Mouse (Mus musculus): ENCODE data around the gene Sowahb. TPM values are rescaled to one million over a fixed set of nuclear protein-coding genes. Genes with fewer than 3 reads are reported as not detected.
A peak's percentile ranks its signal among the peaks of the same experiment; 100 is the strongest.

The Sowahb gene
- polyA plus RNA-seq, 1 experiment = not detected

GRCm38 (mm10) chr5:93046306-93046845 lies 1.6 kb upstream of the Sowahb start:
- no peak overlapping the region for H3K4me3 ChIP-seq (ENCODE audit: insufficient read depth, low read depth, low read length)
- H3K4me1 ChIP-seq (ENCODE audit: control insufficient read depth, insufficient read depth, low read length) = peaks cover 19% of the 10 kb centered on the region
- TF ChIP-seq POLR2A (IDR thresholded peaks at IDR 0.05; ENCODE audit: insufficient read depth, low read depth, low read length) (no peak), CTCF (IDR thresholded peaks at IDR 0.05; ENCODE audit: insufficient read depth, low read depth, low read length) (no peak)
- 66% methylated on average over 5 of the region's 5 CpGs for WGBS
- no peak overlapping the region for H3K27ac ChIP-seq (ENCODE audit: insufficient read depth, low read depth, low read length)

- WGBS = 8% methylated on average over 19 of the region's 19 CpGs
- no peak for TF ChIP-seq POLR2A (IDR thresholded peaks at IDR 0.05; ENCODE audit: insufficient read depth, low read depth, low read length)
- TF ChIP-seq CTCF (IDR thresholded peaks at IDR 0.05; ENCODE audit: insufficient read depth, low read depth, low read length) = no peak
- Histone ChIP-seq H3K4me1 (ENCODE audit: control insufficient read depth, insufficient read depth, low read length) (peaks cover 19% of the 10 kb centered on the region), H3K4me3 (ENCODE audit: insufficient read depth, low read depth, low read length) (peak overlapping the region; percentile 45), H3K27ac (ENCODE audit: insufficient read depth, low read depth, low read length) (no peak overlapping the region)
Measured at GRCm38 (mm10) chr5:93045371-93045714, 521 bp upstream of the Sowahb start.

GRCm38 (mm10) chr5:93043688-93044583 lies 886 bp downstream of the Sowahb start:
- TF ChIP-seq CTCF (IDR thresholded peaks at IDR 0.05; ENCODE audit: insufficient read depth, low read depth, low read length) (no peak), POLR2A (IDR thresholded peaks at IDR 0.05; ENCODE audit: insufficient read depth, low read depth, low read length) (no peak)
- Histone ChIP-seq H3K4me1 (ENCODE audit: control insufficient read depth, insufficient read depth, low read length) (peaks cover 19% of the 10 kb centered on the region), H3K27ac (ENCODE audit: insufficient read depth, low read depth, low read length) (no peak overlapping the region), H3K4me3 (ENCODE audit: insufficient read depth, low read depth, low read length) (peak overlapping the region; percentile 45)
- WGBS = 4% methylated on average over 69 of the region's 69 CpGs

- WGBS = 55% methylated on average over 18 of the region's 18 CpGs
- no peak for TF ChIP-seq CTCF (IDR thresholded peaks at IDR 0.05; ENCODE audit: insufficient read depth, low read depth, low read length)
Measured at GRCm38 (mm10) chr5:93042831-93043687, 1.8 kb downstream of the Sowahb start.

GRCm38 (mm10) chr5:93042031-93042430 lies 2.8 kb downstream of the Sowahb start:
- H3K27ac ChIP-seq (ENCODE audit: insufficient read depth, low read depth, low read length) = no peak overlapping the region
- H3K4me1 ChIP-seq (ENCODE audit: control insufficient read depth, insufficient read depth, low read length) = peaks cover 19% of the 10 kb centered on the region
- no peak for TF ChIP-seq CTCF (IDR thresholded peaks at IDR 0.05; ENCODE audit: insufficient read depth, low read depth, low read length)
- 67% methylated on average over 4 of the region's 4 CpGs for WGBS
- H3K4me3 ChIP-seq (ENCODE audit: insufficient read depth, low read depth, low read length) = no peak overlapping the region

More at GRCm38 (mm10) chr5:93042831-93043687, 1.8 kb downstream of the Sowahb start:
- H3K4me3 ChIP-seq (ENCODE audit: insufficient read depth, low read depth, low read length) = peak overlapping the region; percentile 45; the same call in 1 of the 2 replicates
- H3K27ac ChIP-seq (ENCODE audit: insufficient read depth, low read depth, low read length) = no peak overlapping the region
- peaks cover 19% of the 10 kb centered on the region for H3K4me1 ChIP-seq (ENCODE audit: control insufficient read depth, insufficient read depth, low read length)

GRCm38 (mm10) chr5:93041276-93041675 lies 3.5 kb downstream of the Sowahb start:
- WGBS = 71% methylated on average over 3 of the region's 3 CpGs
- H3K4me3 ChIP-seq (ENCODE audit: insufficient read depth, low read depth, low read length) = no peak overlapping the region
- H3K27ac ChIP-seq (ENCODE audit: insufficient read depth, low read depth, low read length) = no peak overlapping the region
- TF ChIP-seq CTCF (IDR thresholded peaks at IDR 0.05; ENCODE audit: insufficient read depth, low read depth, low read length) (no peak), POLR2A (IDR thresholded peaks at IDR 0.05; ENCODE audit: insufficient read depth, low read depth, low read length) (no peak)
- H3K4me1 ChIP-seq (ENCODE audit: control insufficient read depth, insufficient read depth, low read length) = peaks cover 19% of the 10 kb centered on the region

GRCm38 (mm10) chr5:93040095-93040494 lies 4.7 kb downstream of the Sowahb start:
- Histone ChIP-seq H3K27ac (ENCODE audit: insufficient read depth, low read depth, low read length) (no peak overlapping the region), H3K4me1 (ENCODE audit: control insufficient read depth, insufficient read depth, low read length) (peaks cover 17% of the 10 kb centered on the region), H3K4me3 (ENCODE audit: insufficient read depth, low read depth, low read length) (no peak overlapping the region)
- 71% methylated on average over 5 of the region's 5 CpGs for WGBS
- no peak for TF ChIP-seq POLR2A (IDR thresholded peaks at IDR 0.05; ENCODE audit: insufficient read depth, low read depth, low read length)
- TF ChIP-seq CTCF (IDR thresholded peaks at IDR 0.05; ENCODE audit: insufficient read depth, low read depth, low read length) = no peak

GRCm38 (mm10) chr5:93036254-93036653 lies 8.6 kb downstream of the Sowahb start:
- 92% methylated on average over 7 of the region's 7 CpGs for WGBS
- TF ChIP-seq CTCF (IDR thresholded peaks at IDR 0.05; ENCODE audit: insufficient read depth, low read depth, low read length) (no peak), POLR2A (IDR thresholded peaks at IDR 0.05; ENCODE audit: insufficient read depth, low read depth, low read length) (no peak)
- no peak overlapping the region for H3K27ac ChIP-seq (ENCODE audit: insufficient read depth, low read depth, low read length)
- H3K4me1 ChIP-seq (ENCODE audit: control insufficient read depth, insufficient read depth, low read length) = no peaks in the 10 kb centered on the region; the same call in 1 of the 2 replicates
- no peak overlapping the region for H3K4me3 ChIP-seq (ENCODE audit: insufficient read depth, low read depth, low read length)

- H3K4me1 ChIP-seq (ENCODE audit: control insufficient read depth, insufficient read depth, low read length) = no peaks in the 10 kb centered on the region; the same call in 1 of the 2 replicates
- TF ChIP-seq POLR2A (IDR thresholded peaks at IDR 0.05; ENCODE audit: insufficient read depth, low read depth, low read length) (no peak), CTCF (IDR thresholded peaks at IDR 0.05; ENCODE audit: insufficient read depth, low read depth, low read length) (no peak)
- 33% methylated on average over 1 of the region's 1 CpGs for WGBS
- no peak overlapping the region for H3K4me3 ChIP-seq (ENCODE audit: insufficient read depth, low read depth, low read length)
- H3K27ac ChIP-seq (ENCODE audit: insufficient read depth, low read depth, low read length) = no peak overlapping the region
Measured at GRCm38 (mm10) chr5:93035285-93035684, 9.5 kb downstream of the Sowahb start.
